Mouse (Mus musculus): ENCODE measurements around the gene Cenpm.

DNA sequence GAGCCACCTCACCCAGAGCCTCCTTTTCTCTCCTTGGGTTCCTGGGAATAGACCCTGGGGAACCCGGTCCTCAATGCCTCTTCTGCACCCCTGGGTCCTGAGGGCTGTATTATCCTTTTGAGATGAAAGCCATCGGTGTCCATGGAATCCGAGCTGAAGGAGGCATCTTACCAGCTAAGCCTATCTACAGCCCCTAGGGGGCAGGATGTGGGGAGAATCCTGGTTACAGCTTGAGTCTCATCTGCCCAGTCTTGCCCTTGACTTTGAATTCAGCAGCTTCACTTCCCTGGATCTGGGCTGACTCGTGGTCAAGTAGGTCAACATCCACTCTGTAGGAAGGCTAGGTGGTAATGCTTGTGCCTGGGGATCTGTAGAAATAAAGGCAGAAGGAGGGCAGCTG lies 10.7 kb upstream of the Cenpm start:
- TF ChIP-seq FLI1 (IDR thresholded peaks at IDR 0.05; ENCODE audit: low read length), result no peak
- no peak for TF ChIP-seq GATA1 (IDR thresholded peaks at IDR 0.05; ENCODE audit: borderline replicate concordance, low read length)
